Mouse (Mus musculus) heart, postnatal 10 days (tissue): Measurements from ENCODE around the gene Pik3r1. TPM values are rescaled to one million over a fixed set of nuclear protein-coding genes. Genes with fewer than 3 reads are reported as not detected.

Experiments
- DNase-seq, 2 experiments: peaks; one replicate each; pipeline ENCODE4 v3.0.0; 2021
- intact Hi-C: fragments of 180-260 bp; cut with DNase I; formaldehyde crosslinking; loops from one replicate; pipeline ENCODE4 v1.15.1; 2025
- total RNA-seq, 2 experiments: library from RNA; stranded (reverse); gene quantifications; 2 replicates each; pipeline ENCODE4 v1.2.3; 2021

Gene Pik3r1
- total RNA-seq, 2 experiments from 2014 or later, result 42.0 to 84.3 TPM

DNA sequence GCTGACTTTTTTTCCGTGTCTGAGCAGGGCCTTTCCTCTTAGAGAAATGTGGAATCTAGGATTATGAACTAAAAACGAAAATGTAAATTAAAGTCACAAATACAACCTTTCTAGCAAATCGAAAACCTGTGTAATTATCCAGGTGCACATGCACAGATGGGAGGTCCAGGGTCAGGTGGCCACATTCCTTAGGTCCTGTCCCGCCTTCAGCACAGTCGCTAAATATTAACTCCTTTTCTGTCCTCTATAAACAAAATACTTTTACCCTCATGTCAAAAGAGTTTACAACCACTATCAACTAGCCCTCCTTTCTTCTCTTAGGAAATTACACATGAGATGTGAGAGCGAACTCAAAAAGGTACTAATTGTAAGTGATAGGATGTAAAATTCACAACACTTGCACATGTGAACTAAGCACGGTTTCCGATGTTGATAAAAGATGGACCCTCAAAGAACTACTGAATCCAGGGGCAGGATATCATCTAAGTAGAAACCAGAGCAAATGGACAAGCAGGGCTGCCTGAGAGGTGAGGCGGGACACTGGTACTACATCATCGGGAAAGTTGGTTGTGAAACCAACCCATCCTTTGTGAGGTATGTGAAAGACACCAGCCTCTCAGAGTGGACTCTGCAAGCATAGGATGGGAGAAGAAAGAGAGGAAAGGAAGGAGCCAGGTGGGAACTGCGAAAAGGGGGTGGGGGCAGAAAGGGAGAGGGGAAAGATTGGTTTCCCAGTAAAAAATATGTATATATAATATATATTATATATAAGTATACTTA is 26.3 kb downstream of the Pik3r1 start:
- intact Hi-C loops, result no loop called here
- DNase-seq, result no peak

DNA sequence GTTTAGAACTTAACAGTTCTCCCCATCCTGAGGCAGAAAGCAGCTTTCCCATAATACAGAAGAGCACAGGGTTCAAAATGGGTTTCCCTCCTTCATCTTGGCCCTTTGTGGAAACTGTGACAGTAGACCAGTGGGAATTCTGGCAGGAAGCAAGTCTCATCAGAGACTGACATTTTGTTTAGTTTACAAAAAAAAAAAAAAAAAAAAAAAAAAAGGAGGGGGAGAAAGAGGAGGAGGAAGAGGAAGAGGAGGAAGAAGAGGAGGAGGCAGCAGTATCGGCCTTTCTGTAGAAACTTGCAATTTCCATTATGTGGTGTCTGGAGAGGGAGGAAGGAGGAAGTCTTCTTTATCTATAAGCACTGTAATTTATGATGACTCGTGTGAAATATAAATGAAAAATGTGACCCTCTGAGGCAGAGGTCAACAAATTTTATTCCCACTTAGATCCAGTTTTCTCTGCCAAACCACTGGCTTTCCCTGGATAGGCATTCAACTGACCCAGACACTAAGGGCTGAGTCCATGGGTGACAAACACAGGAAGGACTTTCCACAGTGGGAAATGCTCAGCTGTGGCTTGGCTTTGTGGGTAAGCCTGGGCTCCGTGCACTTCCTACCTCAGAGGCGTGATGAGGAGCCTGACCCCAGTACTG is 28.2 kb downstream of the Pik3r1 start:
- no peak for DNase-seq
- intact Hi-C loops, result loop anchor here (5.0 to 10.0 kb wide), 3 partner anchors 425 to 1005 kb away; no protein-coding TSS in a partner anchor

DNA sequence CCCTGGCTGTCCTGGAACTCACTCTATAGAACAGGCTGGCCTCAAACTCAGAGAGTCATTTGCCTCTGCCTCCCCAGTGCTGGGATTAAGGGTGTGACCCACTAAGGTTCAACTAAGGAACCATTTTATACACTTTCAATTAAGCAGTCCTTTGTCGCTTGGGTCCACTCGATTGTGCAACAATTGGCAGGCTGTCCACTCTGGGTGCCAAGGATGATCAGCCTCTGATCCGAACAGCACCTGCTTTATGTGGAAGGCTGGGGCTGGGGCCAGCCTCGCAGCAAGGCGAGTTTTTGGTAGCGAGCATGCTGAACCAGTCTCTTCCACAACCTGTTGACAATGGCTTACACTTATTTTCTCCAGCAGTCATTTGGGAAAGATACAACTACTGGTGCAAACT is 29.2 kb downstream of the Pik3r1 start:
- intact Hi-C loops, result loop anchor here (5.0 to 10.0 kb wide), 3 partner anchors 426 to 1006 kb away; no protein-coding TSS in a partner anchor
- peak in 1 of 2 experiments; percentile 37 for DNase-seq

DNA sequence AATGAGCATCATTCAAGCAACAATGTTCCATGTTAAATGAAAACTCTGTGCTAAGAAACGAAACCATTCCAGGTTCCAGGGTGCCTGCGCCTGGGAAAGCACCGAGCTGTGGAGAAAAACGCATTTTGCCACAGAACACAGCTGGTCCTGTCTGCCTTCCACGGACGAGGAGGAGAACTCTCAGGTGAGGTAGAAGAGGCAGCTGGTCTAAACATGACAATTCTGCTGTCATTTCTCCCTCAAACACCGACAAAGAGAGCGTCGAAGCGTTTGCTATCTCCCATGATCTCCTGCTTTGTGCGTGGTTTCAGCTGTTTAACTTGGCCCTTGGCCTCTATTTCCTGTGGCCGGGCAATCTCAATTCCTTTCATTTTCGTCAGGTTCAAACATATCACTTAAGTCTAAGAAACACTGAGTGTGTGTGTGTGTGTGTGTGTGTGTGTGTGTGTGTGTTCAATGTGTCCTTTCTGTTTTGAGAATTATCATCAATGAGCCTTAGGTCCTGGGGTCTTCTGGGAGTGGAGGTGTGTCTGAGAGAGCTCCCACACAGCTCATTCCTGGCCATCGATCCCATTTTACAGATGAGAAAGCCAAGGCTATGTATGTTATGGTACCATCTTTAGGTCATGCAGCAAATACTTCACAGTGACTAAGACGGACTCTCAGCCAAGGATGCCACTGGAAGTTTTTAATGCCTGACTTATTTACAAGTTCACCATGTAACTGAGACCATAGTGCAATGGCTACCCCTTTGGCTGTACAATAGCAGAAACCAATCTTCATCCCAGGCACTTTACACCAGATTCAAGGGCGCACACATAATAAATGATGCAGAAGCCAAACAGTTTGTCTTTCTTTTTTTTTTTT is 31.3 kb downstream of the Pik3r1 start:
- intact Hi-C loops, result loop anchor here (5.0 to 10.0 kb wide), 3 partner anchors 428 to 1008 kb away; no protein-coding TSS in a partner anchor

DNA sequence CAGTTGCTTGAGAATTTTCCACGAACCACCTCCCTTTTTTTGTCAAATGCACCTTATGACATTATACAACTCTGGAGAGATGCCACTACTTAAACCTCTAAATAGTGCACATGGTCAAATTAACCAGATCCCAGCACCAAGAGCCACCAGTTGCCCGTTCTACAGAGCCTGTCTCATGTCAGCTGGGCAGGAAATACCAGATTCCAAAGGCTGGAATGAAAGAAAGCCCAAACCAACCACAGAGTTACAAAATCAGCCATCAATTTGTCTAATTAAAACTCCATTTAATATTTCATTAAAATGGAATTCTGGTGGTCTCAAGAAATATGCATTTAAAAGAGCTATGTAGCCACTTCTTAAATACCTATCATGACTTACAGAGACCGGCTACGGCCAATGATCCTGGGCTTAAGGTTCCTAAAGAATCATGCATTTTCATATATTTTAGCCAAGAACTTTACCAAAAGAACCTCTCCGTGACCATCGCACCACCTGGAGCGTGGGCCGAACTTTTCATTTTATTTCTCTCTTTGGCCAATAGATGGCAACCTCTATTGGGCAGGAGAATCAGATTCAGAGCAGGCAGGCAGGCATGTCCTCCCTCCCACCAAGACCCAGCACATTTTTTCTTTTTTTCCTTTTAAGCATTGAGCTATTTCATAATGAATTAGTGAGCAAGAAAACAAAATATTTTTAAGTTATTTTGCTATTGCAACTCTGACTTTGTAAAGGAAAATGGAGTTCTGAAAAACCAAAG is 32.5 kb downstream of the Pik3r1 start:
- intact Hi-C loops, result loop anchor here (2.0 to 10.0 kb wide), 4 partner anchors 31 to 1009 kb away; no protein-coding TSS in a partner anchor

More for the DNA sequence above, 31.3 kb downstream of the Pik3r1 start:
- DNase-seq, result no peak

DNA sequence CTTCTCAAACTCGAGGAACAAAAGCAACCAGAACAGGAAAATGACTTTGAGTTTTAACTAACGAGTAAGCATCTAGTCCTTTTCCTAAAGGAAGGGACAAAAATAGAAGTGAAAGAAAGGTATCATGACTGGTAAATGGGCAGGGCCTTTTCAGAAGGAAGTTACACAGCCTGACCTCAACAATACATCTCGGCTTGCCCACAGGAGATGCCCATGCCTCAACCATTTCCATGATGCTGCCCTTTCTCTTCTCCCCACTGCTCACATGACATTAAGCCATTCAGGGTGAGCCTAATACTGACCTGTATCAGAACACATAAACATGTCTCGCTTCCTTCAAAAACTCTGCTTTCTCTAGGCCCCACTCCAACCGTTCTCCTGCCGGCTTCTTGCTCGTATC is 33.8 kb downstream of the Pik3r1 start:
- no peak for DNase-seq
- intact Hi-C loops, result loop anchor here (2.0 to 10.0 kb wide), 3 partner anchors 33 to 1011 kb away; no protein-coding TSS in a partner anchor

More for the DNA sequence above, 32.5 kb downstream of the Pik3r1 start:
- no peak for DNase-seq

DNA sequence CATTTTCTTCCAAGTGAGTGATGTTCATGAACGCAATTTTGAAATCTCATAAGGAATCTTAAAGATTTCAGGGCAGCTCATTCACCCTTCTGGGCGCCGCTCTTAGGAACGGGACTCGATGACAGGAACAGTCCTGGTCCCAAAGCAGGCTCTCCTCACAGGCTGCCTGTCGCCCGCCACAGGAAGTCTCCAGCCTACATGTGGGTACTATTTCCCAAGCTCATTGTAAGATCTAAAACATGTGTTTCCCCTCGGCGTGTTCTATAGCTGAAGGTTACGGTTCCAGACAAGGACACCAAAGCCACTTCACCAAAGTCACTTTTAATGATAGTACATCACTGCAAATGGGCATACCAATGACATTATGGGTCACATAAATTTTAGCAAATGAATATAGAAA is 35.3 kb downstream of the Pik3r1 start:
- intact Hi-C loops, result loop anchor here (10.0 kb wide), 2 partner anchors 432 to 1012 kb away; no protein-coding TSS in a partner anchor
- DNase-seq, result no peak

DNA sequence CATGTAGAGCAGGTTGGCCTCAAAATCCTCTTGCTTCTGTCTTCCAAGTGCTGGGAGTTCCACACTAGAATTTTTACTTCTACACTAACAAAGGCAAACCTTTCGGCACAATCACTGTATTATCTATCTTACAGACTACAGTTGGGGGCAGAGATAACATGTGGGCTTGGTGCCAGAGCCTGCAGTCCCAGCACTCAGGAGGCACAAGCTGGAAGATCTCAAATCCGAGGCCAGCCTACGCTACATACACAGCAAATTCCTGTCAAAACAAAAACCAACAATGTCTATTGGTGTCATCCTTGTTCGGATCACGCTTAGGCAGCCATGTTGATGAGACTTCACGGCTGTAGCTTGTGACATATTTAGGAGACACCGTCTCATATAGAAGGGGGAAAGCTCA is 36.2 kb downstream of the Pik3r1 start:
- intact Hi-C loops, result loop anchor here (10.0 kb wide), 2 partner anchors 433 to 1013 kb away; no protein-coding TSS in a partner anchor
- no peak for DNase-seq

DNA sequence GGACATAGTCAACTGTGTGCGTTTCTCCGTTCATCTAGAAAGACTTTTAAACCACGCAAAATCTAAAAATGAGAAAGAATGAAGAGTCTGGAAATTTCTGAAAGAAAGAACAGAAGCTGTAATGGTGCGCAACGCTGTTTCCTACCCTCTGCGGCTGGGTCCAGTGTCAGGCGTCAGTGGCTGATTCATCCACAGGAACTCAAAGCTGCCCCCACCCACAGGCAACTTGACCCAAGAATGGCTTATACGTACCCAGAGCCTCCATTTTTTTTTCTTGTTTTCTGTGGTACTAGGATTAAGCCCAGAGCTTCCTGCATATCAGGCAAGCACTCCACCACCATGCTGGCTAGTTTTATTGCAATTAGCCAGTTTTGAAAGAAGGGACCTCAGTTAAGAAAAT is 37.7 kb downstream of the Pik3r1 start:
- intact Hi-C loops, result loop anchor here (10.0 kb wide), 2 partner anchors 434 to 1014 kb away; no protein-coding TSS in a partner anchor
- DNase-seq, result no peak

DNA sequence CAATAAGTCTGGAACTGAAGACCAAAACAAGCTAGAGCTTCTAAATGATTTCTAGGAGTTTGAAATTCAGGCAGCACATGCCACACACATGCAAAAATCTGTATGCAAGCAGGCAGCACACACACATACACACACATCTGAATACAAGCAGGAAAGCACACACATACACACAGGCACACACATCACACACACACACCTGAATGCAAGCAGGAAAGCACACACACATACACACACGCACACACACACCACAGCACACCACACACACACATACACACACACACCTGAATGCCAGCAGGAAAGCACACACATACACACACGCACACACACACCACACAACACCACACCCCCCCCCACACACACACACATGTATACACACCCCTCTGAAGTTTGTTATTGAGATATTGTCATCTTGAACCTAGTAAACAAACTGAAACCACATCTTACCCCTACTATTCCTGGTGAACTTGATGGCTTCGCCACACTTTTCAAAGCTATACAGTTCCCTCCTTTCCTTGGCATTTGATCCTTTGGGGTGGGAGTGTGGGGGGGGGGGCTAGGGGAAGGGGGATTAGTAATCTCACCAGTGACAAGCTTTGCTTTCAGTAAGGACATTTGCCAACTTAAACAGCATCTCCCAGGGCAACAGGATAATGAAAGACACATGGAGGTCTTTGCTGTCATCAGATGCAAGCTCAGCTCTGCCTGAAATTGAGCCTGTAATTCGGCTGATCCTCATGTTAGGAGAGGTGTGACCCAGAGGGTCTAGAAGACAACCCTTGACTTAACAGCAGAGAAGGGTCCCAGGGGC is 38.6 kb downstream of the Pik3r1 start:
- intact Hi-C loops, result loop anchor here (2.0 to 10.0 kb wide), 4 partner anchors 435 to 1015 kb away; no protein-coding TSS in a partner anchor
- no peak for DNase-seq

DNA sequence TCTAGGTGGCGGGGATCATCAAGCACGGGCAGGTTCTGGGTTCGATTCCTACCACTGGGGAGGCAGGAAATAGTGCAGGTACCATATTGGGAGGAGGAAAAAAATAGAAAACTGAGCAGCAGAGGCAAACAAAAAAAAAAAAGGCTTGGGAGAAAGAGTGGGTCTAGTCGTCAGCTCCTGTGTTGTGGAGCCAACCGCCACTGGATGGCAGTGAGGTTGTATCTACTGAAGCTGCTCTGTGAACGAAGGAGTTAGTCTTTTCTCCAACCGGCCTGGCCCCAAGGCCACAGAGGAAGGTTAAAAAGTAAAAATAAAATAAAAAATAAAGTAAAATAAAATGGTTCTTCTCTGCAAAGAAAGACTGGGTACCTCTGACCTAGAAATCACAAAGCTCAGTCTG is 39.2 kb downstream of the Pik3r1 start:
- peak; percentile 62 to 66 for DNase-seq
- intact Hi-C loops, result loop anchor here (2.0 to 10.0 kb wide), 2 partner anchors 586 to 916 kb away; no protein-coding TSS in a partner anchor

DNA sequence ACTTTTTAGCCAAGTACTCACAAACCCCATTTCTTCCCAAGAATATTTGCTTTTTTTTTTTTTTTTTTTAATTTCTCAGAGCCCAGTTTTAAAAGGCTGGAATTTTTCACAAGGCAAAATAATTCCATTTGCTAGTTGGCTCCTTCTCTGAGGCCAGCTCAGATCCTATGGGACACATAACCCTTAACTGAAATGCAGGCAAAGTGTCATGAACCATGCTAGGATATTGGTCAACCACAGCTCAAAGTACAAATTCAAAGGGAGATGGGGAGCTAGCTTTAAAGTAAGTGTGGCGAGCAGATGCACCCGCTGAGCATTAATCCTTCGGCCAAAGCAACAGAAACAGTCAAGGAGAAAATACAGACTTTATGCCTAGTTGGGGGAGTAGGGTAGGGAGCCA is 39.7 kb downstream of the Pik3r1 start:
- intact Hi-C loops, result loop anchor here (2.0 to 10.0 kb wide), 2 partner anchors 587 to 917 kb away; no protein-coding TSS in a partner anchor
- DNase-seq, result no peak

DNA sequence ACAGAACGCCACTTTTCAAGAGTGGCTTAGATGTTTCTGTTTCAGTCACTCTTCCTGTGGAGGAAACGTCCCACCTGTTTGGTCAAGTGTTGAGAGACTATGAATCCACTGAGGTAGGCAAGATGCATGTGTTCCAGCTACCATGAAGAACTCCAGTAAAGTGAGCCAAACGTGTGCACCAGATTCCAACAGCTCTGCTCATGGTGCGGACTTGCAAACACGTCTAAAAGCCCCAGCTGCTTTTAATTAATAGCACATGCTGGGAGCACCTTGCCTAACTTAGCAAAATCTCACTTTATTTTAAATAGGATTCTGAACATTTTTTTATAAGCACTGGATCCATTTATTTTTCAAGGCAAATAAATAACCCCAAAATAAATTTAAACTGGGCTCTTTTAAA is 40.2 kb downstream of the Pik3r1 start:
- intact Hi-C loops, result loop anchor here (2.0 to 10.0 kb wide), 2 partner anchors 587 to 917 kb away; no protein-coding TSS in a partner anchor
- no peak for DNase-seq

DNA sequence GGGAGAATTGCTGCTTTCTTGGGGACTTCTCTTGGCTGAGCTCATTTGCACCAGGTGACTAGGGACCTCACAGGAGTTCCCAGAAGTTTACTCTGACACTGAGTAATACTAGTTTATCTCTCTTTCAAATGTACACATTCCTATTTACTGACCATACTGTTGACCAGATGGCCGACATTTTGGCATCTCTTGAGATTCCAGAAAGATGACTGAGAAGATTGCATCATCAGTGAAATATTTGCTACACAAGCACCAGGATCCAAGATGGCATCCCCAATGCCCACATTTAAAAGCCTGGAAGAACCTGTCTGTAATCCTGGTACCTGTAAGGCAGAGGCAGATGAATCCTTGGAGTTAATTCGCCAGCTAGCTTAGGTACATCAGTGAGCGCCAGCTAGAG is 41.1 kb downstream of the Pik3r1 start:
- intact Hi-C loops, result loop anchor here (10.0 kb wide), 1 partner anchor 588 kb away; no protein-coding TSS in a partner anchor
- no peak for DNase-seq

DNA sequence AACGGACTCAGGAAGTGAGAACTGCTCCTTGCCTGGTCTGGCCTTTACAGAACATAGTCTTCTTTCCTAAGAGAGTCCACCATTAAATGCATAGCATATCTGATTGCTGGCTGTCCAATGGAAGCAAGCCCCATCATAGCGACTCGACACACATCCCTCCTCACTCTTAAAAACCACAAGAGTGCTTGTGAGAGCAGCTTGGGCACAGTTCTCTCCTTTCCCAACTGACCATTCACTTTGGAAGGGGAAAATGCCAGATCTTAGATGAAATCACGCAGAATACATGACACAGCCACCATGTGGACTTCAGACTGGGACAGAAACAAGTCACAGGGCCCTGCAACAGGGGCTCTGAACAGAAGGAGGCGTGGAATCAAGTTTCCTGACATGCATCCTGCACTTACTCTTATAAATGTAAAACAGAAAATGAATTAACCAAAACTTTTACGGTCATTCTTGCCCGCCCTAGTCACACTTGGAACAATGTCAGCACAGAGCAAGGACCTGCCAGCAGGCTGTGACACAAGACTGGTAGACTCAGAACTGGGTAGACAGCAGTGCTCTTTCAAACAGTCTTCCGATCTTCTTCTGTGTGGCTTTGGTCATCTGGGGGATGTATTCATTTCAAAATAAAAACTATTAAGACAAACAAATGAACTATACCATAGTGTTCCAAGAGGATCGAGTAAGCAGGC is 46.0 kb downstream of the Pik3r1 start:
- intact Hi-C loops, result loop anchor here (10.0 kb wide), 1 partner anchor 593 kb away; no protein-coding TSS in a partner anchor
- DNase-seq, result no peak

DNA sequence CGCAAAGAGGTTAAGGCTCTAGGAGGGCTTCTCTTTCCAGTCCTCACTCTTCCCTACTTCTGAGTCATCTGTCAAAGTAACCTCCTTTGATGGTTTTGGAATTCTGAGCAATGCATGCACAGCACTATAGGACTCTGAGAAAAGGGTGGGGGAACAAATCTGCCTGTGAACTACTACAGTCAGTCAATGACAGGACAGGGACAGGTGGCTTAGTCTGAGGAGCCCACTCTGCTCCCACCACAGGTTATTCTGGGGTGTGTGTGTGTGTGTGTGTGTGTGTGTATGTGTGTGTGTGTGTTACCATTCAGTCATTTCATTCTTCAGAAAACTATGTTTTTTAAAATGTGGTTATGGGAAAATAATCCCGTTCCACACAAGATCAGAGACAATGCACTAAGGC is 46.9 kb downstream of the Pik3r1 start:
- no peak for DNase-seq
- intact Hi-C loops, result loop anchor here (10.0 kb wide), 1 partner anchor 594 kb away; no protein-coding TSS in a partner anchor

DNA sequence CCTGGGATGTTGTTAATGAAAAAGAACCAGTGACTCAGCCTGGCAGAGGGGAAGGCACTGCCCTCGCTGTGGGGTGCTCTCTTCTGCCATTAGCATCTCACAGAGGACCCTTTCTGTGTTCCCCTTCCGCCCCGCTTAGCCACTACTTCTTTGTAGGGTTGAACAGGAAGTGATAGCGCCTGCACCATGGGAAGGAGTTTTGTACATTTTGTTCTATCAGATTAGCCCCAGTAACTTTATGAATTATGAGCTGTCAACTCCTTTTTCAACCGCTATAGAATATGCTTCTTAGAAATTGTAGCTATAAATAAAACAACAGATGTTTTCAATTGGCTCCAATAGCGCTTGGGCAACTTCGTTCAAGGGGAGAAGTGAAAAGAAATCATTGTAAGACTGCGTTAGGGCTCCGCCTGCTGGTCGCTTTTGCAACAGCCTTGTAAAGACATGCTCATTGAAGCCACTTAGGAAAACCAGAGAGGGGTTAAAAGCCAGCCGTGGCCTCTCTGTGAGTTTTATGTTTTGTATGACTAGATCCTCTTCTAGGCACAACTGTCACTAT is 48.6 kb downstream of the Pik3r1 start:
- intact Hi-C loops, result no loop called here
- DNase-seq, result peak; percentile 88 to 92
